Comparison of ENCODE assay signal across 15 mouse cellular contexts in the genomic region with DNA sequence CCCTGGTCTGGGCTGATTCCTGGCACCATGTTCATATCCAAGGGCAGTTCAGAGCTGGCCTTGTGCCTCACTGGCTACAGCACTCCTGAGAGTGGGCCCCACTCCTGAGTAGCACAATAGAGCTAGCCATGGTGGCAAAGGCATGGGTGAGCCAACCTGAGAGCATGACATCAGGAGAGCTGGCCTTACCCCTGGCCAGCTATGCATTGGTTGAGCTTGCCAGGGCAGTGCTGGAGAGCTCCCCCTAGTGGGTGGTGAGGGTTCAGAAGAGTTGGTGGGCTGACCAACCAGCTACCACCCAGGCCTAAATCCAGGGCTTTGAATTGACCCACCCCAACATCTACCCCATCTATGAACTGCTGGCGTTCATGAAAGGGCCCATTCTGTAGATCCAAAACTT.
A peak's percentile ranks its signal among the peaks of the same experiment; 100 is the strongest.
DNase-seq lines count a peak whose midpoint lies in the region; ATAC-seq and TF ChIP-seq lines count a peak whose summit lies in the region.
"Had no signal": no experiment of that assay in that cellular context is flagged by ENCODE, and none has a peak within 500 bp of the region (broad histone marks: within the 10 kb centered on the region; RNA-seq: fewer than 3 reads in every experiment).

No protein-coding gene starts in this region.

- no peak overlapping the region for H3K27ac ChIP-seq in heart, adult 2 months
- no peak overlapping the region for H3K27ac ChIP-seq in heart, embryonic 10.5 days
- no peak overlapping the region for H3K27ac ChIP-seq in thymus, adult 2 months (ENCODE audit: control insufficient read depth, insufficient read depth, low read length)
- H3K27ac ChIP-seq in midbrain, embryonic 10.5 days (replicated peaks): no peak overlapping the region
- H3K27ac ChIP-seq: forebrain, embryonic 13.5 days; limb, embryonic 10.5 days; neural tube, embryonic 15.5 days had no signal

- H3K9me3 ChIP-seq in heart, embryonic 10.5 days: no peaks in the 10 kb centered on the region
- H3K9me3 ChIP-seq in midbrain, embryonic 10.5 days (replicated peaks): no peaks in the 10 kb centered on the region
- H3K9me3 ChIP-seq: forebrain, embryonic 13.5 days; limb, embryonic 10.5 days; megakaryocyte, embryonic 14.5 days; neural tube, embryonic 15.5 days had no signal

- 93% methylated on average over 1 of the region's 1 CpGs for WGBS in heart, adult 2 months
- 90% methylated on average over 1 of the region's 1 CpGs for WGBS in heart, embryonic 10.5 days
- 100% methylated on average over 1 of the region's 1 CpGs for WGBS in thymus, adult 2 months
- WGBS in midbrain, embryonic 10.5 days: 96% methylated on average over 1 of the region's 1 CpGs

- H3K4me3 ChIP-seq in heart, adult 2 months: no peak overlapping the region
- H3K4me3 ChIP-seq in heart, embryonic 10.5 days: no peak overlapping the region
- no peak overlapping the region for H3K4me3 ChIP-seq in thymus, adult 2 months (ENCODE audit: control insufficient read depth, insufficient read depth, low read length)
- H3K4me3 ChIP-seq in midbrain, embryonic 10.5 days: no peak overlapping the region
- H3K4me3 ChIP-seq: forebrain, embryonic 13.5 days; limb, embryonic 10.5 days; megakaryocyte, embryonic 14.5 days; neural tube, embryonic 15.5 days had no signal

- H3K9ac ChIP-seq in heart, adult 2 months (ENCODE audit: low read depth, low read length): no peak overlapping the region
- H3K9ac ChIP-seq: forebrain, embryonic 13.5 days; neural tube, embryonic 15.5 days had no signal

- no peak for ATAC-seq in erythroblast, adult 5-6 weeks (replicated peaks; ENCODE audit: low FRiP score, poor library complexity, severe bottlenecking)
- ATAC-seq: forebrain, embryonic 13.5 days had no signal

- DNase-seq in heart, adult 2 months: no peak
- DNase-seq in heart, embryonic 10.5 days (ENCODE audit: low spot score): no peak
- peak; percentile 29 for DNase-seq in thymus, adult 2 months
- no peak for DNase-seq in thymus, postnatal 0 days (ENCODE audit: low spot score)
- peak; percentile 14 for DNase-seq in induced T-regulatory cell, adult 2 months (ENCODE audit: low read depth)
- peak; percentile 57 for DNase-seq in thymus, postnatal 4 days
- no peak for DNase-seq in midbrain, embryonic 10.5 days (ENCODE audit: low spot score)
- DNase-seq: embryo, embryonic 11 days; kidney, postnatal 10 days had no signal

- no peak for TF ChIP-seq EP300 in heart, adult 2 months (IDR thresholded peaks at IDR 0.05; ENCODE audit: insufficient read depth, low read depth, low read length)

- H3K4me1 ChIP-seq in heart, adult 2 months (ENCODE audit: control insufficient read depth, insufficient read depth, low read length): no peaks in the 10 kb centered on the region
- H3K4me1 ChIP-seq in heart, embryonic 10.5 days: peaks cover 14% of the 10 kb centered on the region
- no peaks in the 10 kb centered on the region for H3K4me1 ChIP-seq in thymus, adult 2 months (replicated peaks; ENCODE audit: control insufficient read depth, insufficient read depth, low read length)
- 0 out of 2 replicates have a peak, but pooled peaks cover 4% of the 10 kb centered on the region for H3K4me1 ChIP-seq in midbrain, embryonic 10.5 days
- H3K4me1 ChIP-seq: forebrain, embryonic 13.5 days; neural tube, embryonic 15.5 days had no signal

- no peaks in the 10 kb centered on the region for H3K27me3 ChIP-seq in heart, adult 2 months (ENCODE audit: control insufficient read depth, insufficient read depth, low read length)
- H3K27me3 ChIP-seq in heart, embryonic 10.5 days (ENCODE audit: insufficient read depth, poor library complexity, severe bottlenecking): peaks cover 14% of the 10 kb centered on the region
- H3K27me3 ChIP-seq in thymus, adult 2 months (ENCODE audit: control insufficient read depth, insufficient read depth, low read length): no peaks in the 10 kb centered on the region
- H3K27me3 ChIP-seq in midbrain, embryonic 10.5 days (ENCODE audit: low read depth, poor library complexity, severe bottlenecking): no peaks in the 10 kb centered on the region
- H3K27me3 ChIP-seq: forebrain, embryonic 13.5 days; neural tube, embryonic 15.5 days had no signal

- no peak for TF ChIP-seq POLR2A in heart, adult 2 months (IDR thresholded peaks at IDR 0.05; ENCODE audit: insufficient read depth, low read depth, low read length)
- no peak for TF ChIP-seq POLR2A in thymus, adult 2 months (IDR thresholded peaks at IDR 0.05; ENCODE audit: control insufficient read depth, extremely low read depth, insufficient read depth, low read length, poor library complexity)

- no peaks in the 10 kb centered on the region for H3K36me3 ChIP-seq in heart, adult 2 months (ENCODE audit: control insufficient read depth, insufficient read depth, low read length)
- no peaks in the 10 kb centered on the region for H3K36me3 ChIP-seq in heart, embryonic 10.5 days
- no peaks in the 10 kb centered on the region for H3K36me3 ChIP-seq in thymus, adult 2 months (ENCODE audit: control insufficient read depth, insufficient read depth, low read length)
- no peaks in the 10 kb centered on the region for H3K36me3 ChIP-seq in midbrain, embryonic 10.5 days
- H3K36me3 ChIP-seq: G1E; limb, embryonic 10.5 days; neural tube, embryonic 15.5 days had no signal

- intact Hi-C loops in heart, adult 2 months (cut with DNase I): no loop called here

- no peaks in the 10 kb centered on the region for H3K79me2 ChIP-seq in heart, adult 2 months (replicated peaks; ENCODE audit: control insufficient read depth, insufficient read depth, low read length)

- TF ChIP-seq CTCF in heart, adult 2 months (IDR thresholded peaks at IDR 0.05): peak; percentile 50
- TF ChIP-seq CTCF in thymus, adult 2 months (IDR thresholded peaks at IDR 0.05; ENCODE audit: borderline replicate concordance, control insufficient read depth, extremely low read depth, insufficient read depth, low read length, poor library complexity): peak; percentile 67; the same call in 1 of the 2 replicates

Comparison
In these comparisons a context has a peak if more than half of its experiments do, and no peak if none do; other contexts are left out.
1. DNase-seq: peak in thymus, adult 2 months (single experiment), induced T-regulatory cell, adult 2 months (single experiment) and thymus, postnatal 4 days (single experiment); none in heart, adult 2 months (0 of 2), heart, embryonic 10.5 days (single experiment), thymus, postnatal 0 days (single experiment) and midbrain, embryonic 10.5 days (single experiment).